Mouse (Mus musculus) lung, postnatal 0 days (tissue): Measurements from ENCODE around the gene Cacna1i.

Source experiments
- CTCF ChIP-seq: IDR thresholded peaks from 2 replicates; pipeline ENCODE4 v1.5.1; 2016; ENCODE audit warnings: antibody characterized with exemption, mild to moderate bottlenecking
- EP300 ChIP-seq: IDR thresholded peaks from 2 replicates; pipeline ENCODE4 v1.6.1; 2016; ENCODE audit warnings: antibody characterized with exemption, mild to moderate bottlenecking, control low read depth

DNA sequence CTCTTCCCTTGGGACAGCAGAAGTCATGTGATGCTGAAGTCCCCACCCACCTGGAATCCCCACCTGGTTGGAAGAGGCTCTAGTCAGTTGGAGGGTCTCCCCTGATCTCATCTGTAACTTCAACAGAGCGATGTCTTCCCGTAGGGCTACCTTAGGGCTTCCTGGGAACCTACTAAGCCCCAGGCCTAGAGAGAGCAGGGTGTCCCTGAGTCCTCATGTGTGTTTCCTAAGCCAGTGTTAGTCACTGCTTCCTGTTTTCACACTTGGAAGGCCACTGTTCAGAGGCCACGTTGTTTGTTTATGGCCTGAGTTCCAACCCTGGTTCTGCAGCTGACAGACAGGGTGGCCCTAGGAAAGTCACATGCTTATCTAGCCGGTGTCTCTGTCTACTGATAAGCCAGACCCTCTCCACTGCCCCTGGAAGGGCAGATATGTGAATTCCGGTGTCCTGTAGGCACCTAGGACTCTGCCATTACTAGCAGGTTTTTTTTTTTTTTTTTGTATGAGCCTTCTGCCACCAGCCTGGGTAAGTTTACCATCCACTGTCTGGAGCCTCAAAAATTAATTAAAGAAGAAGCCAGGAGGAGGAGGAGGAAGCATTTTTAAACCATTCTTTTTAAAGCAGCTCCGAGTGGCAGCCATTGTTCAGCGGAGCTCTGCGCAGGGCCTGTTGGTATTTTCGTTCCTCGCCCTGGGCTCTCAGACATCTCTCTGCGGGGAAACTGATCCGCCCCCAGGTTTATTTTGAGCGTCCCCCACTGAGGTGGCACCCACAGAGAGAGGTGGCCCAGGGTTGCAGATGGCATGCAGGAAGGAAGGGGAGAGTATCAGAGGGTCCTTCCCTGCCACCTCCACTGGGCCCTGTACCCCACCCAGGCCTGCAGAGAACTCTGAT is 77.0 kb downstream of the Cacna1i start:
- no peak for TF ChIP-seq EP300
- no peak for TF ChIP-seq CTCF
